Mouse (Mus musculus) Muller cell, postnatal 12 days (primary cell): ENCODE measurements around the gene Lars2.
"Not testable (repeated sequence)": the region's sequence is repeated elsewhere in the genome, so short reads cannot be mapped to it uniquely, and the experiment has no call there.

ENCODE experiments used
- DNase-seq: peaks from one replicate; pipeline ENCODE4 v3.0.0-alpha.2; 2015; ENCODE audit errors: inconsistent ontology term

Gene Lars2

GRCm38 (mm10) chr9:123366708-123367385 is at the start of gene Lars2:
Lars2 (plus strand) TSS chr9:123366927.
- DNase-seq, result peak; percentile 93

DNA sequence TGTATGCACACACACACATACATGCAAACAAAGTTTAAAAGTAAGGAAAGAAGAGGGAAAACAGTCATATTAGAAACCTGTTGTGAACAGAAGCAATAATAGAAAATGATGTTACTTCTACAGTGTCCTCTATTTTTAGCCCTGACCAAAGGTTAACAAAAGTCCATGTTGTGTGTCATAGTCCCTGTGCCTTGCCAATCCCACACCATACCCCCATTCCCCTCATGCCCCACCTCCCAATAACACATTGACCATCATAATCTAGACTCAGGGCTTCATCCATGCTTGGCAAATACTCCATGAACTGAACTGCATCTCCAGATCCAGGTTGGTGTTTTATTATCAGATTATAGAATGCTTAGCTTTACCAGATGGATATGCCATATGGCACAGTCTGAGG is 40.6 kb upstream of the Lars2 start:
- no peak for DNase-seq

- DNase-seq, result no peak
These were observed 38.4 kb upstream of the Lars2 start for GRCm38 (mm10) chr9:123328336-123328735.

GRCm38 (mm10) chr9:123329831-123330230 is 36.9 kb upstream of the Lars2 start:
- no peak for DNase-seq

- not testable (repeated sequence) for DNase-seq
These were observed 36.5 kb upstream of the Lars2 start for GRCm38 (mm10) chr9:123330271-123330670.

DNA sequence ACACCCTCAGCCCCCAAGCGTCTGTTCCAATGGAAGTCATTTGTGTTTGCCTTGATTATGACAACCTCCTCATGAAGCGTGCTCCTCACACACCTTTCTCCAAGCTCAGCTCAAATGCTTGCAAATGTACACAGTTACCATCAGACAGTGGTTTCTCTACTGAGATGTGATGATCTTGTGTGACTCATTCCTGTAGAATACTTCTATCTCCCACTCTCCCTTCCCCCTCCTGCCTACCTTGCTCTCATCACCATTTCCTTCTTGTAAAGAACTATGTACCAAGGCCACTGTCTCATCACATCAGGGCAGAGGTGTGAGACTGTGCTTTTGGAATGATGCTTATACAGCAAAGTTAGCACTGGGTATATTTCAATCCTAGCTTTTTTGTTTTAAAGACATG is 33.2 kb upstream of the Lars2 start:
- DNase-seq, result no peak

GRCm38 (mm10) chr9:123335044-123335670 is 31.6 kb upstream of the Lars2 start:
- DNase-seq, result no peak

GRCm38 (mm10) chr9:123339651-123340144 is 27.0 kb upstream of the Lars2 start:
- peak; percentile 14 for DNase-seq

DNA sequence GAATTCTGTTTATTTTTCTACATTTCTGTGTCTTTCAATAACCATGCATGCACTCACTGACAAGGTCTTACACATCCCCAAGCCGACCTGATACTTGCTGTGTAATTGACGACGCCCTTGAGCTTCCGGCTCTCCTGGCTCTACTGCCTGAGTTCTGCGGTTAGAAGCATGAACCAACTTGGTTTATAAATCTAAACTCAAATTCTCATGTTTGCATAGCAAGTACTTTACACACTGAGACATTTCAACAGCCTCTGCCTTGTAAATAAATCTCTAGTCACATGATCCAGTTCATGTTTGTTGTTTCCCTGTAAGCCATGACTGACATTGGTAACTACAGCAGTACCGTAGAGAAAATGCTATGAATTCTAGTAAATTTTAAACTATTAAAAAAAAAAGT is 25.5 kb upstream of the Lars2 start:
- DNase-seq, result no peak

DNA sequence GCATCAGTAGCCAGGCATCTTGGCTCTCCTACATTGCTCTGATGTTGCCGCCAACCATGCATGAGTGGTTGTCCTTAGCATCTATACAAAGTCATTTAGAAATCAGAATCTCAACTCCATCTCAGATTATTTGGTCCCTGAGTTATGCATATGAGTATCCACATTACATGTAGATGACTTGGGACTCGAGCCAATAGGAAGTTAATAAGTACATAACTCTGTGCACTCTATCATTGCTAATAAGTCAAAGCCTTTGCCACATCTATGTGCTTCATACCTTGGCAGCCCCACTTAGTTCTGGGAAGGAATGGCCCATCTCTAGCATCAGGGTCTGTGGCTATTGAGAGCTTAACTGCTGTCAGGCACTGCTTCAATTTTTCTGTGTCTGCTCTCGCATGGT is 23.7 kb upstream of the Lars2 start:
- no peak for DNase-seq

GRCm38 (mm10) chr9:123349286-123349685 is 17.4 kb upstream of the Lars2 start:
- DNase-seq, result not testable (repeated sequence)

DNA sequence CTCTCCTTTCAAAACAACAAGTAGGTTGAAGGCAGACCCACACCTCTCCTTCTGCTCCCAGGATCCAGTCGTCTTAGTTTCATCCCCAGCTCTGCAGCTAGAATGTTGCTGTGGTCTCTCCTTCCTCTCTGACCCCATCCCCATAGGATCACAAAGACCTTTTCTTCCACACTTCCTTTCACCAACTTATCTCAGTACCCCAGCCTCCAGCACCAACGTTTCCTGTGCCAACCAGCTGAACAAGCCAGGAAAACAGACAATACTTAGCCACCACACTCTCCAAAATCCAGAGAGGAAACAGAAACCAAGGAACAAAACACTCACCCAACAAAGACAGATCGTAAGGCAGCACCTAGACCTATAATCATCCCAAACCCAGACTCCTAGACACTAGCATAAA is 6.7 kb upstream of the Lars2 start:
- DNase-seq, result no peak

GRCm38 (mm10) chr9:123365353-123365752 is 1.4 kb upstream of the Lars2 start:
- no peak for DNase-seq

GRCm38 (mm10) chr9:123365942-123366707 is 602 bp upstream of the Lars2 start:
- DNase-seq, result no peak

DNA sequence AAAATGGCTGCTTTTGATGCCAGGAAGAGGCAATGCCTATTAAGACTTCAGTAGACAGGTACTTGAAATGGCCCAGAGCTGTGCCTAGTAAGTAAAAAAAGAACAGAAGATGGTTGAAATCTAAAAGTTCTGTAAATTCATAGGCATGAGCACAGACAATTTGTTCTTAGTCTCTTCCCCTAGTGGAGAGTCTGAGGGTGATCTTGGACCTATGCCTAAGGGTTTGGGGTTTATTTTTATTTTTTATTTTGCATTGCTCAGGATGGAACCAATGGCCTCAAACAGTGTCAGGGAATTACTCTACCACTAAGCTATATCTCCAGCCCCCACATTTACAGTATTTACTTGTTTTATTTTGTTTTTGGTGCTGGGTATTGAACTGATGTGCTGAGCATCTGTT is 909 bp downstream of the Lars2 start:
- peak; percentile 12 for DNase-seq

DNA sequence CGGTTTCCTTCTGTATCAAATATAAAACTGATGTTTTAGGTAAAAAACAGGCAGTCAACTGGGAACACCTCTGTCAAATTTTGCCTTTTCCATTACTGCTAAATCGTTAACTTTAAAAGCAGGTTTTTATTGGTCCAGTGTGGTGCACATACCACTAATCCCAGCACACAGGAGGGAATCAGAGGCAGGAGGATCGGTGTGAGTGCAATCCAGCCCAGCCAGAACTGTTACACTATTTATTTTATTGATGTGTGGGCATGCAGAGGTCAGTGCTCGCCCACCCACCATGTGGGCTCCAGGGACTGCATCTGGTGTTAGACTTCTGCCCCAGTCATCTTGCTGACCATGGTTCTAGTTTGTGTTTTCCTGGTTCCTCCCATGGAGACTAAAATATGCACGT is 15.7 kb downstream of the Lars2 start:
- no peak for DNase-seq

DNA sequence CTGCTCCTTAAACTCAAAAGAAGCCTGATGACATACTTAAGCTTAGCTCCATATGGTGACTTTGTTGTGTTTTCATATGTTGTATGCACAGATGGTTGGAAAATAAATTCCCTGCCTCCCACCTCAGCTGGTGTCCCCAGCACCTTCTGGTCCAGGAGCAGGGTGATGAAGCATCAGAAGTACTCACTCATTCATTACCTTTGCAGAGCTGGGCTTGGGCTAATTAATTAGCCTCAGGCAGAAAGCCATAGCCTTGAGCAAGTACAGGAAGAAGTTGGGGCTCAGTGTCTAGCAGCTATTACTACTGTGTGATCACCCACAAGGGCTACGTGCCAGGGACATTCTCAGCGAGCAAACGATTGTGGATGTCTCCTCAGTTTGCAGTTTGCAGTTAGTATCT is 18.0 kb downstream of the Lars2 start:
- no peak for DNase-seq

DNA sequence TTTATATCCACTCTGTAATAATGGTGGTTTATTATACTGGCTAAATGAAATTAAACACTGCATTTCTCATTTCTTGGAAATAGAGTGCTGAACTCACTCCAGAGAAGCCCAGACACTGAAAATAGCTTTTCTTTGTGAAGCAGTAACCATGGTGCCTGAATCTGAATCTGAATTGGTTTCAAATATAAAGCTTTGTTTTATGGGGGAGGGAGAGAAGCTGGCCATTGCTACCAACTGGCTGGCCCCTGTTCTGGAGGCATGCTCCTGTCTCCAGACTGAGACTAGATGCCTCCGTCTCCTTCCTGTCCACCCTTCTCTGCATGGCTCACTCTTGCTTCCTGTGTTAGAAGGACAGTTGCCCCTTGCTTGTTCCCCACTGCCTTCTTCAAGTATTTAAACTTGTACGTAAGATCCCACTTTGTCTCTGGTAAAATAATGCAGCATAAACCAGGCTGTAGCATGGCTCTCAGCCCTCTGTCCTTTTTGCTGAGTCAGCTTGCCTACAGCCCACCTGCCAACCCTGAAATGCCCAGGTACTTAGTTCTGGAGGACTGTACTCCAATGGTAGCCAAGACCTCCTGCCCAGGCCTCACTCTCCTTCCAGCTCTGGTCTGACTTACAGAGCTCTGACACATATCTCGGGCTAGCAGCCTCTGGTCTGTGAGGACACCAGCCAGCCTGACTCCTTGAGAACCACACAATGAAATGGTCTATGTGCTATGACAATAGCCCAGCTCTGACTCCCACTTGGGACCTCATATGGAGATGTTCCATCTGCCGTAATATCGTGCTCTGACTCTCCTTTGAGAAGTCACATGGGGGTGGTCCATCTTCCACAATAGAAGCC is 18.8 kb downstream of the Lars2 start:
- DNase-seq, result no peak

GRCm38 (mm10) chr9:123386347-123386746 is 19.6 kb downstream of the Lars2 start:
- DNase-seq, result no peak

DNA sequence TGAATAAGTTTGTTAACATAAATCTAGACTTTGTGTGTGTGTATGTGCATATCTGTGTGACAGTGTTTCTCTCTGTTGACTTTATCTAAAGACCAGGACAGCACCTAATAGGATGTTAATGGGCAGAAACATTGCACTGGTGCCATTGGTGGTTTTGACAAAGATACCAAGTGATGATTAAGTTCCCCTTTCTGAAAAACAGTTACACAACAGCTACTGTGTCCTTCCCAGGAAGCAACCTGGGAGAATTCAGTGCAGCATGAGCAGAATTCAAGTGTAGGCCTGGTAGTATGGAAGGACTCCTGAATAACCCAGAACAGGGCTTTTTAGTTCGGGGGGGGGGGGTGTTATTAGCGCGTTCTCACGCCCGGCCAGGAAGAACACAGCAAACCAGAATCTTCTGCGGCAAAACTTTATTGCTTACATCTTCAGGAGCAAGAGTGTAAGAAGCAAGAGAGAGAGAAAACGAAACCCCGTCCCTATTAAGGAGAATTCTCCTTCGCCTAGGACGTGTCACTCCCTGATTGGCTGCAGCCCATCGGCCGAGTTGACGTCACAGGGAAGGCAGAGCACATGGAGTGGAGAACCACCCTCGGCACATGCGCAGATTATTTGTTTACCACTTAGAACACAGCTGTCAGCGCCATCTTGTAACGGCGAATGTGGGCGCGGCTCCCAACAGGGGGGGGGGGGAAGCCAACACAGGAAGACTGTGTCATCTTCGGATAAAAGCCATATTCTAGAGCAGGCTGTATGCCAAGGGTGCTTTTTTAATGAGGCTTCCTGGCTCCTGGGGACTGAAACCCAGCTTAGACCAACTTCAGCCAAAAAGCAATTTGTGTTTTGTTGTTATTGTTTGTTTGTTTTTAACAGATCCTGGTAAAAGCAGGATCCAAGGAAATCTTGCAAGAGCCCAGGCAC is 21.6 kb downstream of the Lars2 start:
- not testable (repeated sequence) for DNase-seq
